In the genomic region with DNA sequence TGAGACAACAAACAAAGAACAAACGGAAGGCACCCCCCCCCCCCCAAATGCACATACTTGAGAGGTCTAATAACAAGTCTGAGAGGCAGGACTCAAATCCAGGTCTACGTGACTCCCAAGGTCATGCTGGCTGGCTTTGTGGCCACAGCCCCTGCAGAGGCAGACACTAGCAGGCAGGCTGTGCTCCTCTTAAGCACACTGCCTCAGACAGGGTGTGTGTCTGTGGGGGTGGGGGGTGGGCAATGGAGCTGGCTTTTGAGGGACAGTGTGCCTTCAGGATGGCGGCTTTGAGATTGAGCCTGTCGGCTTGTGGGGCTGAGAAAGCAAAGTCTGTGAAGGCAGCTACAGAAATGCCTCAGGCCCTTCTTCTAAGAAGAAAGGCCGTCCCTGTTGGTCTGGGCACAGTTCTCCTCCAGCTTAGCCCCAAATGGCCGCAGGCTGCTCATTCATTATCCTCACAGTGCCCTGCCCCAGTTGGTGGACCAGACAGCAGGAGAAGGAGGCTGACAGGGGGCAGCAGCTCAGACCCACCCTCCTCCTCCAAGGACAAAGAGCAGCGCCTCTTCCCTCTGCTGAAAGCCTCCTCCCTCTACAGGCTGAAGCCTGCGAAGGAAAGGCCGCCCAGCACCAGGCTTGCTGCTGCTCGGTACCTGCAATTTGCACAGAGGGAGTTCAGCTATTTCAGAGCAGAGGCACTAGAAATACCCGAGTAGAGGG, we compare ENCODE assay signal across 8 mouse cellular contexts.
DNase-seq lines count a peak whose midpoint lies in the region; ATAC-seq lines count a peak whose summit lies in the region.

No protein-coding gene starts in this region.

- DNase-seq in frontal cortex, postnatal 36 days (ENCODE audit: low spot score in 2 of 2) = peak; percentile 33 to 39
- no peak for DNase-seq in frontal cortex, postnatal 25 days (ENCODE audit: low spot score in 2 of 2)
- peak; percentile 69 for DNase-seq in embryo, embryonic 10 days (ENCODE audit: low spot score)
- peak; percentile 63 for DNase-seq in neural tube, embryonic 10.5 days (ENCODE audit: extremely low spot score, low spot score)
- no peak for DNase-seq in adrenal gland, postnatal 4 days (ENCODE audit: low spot score in 2 of 2)
- DNase-seq in MN1 (ENCODE audit: low spot score) = no peak
- DNase-seq in kidney, postnatal 14 days = no peak

- no peak overlapping the region for H3K4me2 ChIP-seq in hindbrain, embryonic 12.5 days (replicated peaks)

- H3K9ac ChIP-seq in hindbrain, embryonic 12.5 days = peak overlapping the region; percentile 41; the same call in 1 of the 2 replicates

- peak; percentile 79 for ATAC-seq in hindbrain, embryonic 12.5 days (ENCODE audit: low FRiP score)

- H3K4me1 ChIP-seq in hindbrain, embryonic 12.5 days = peaks cover 39% of the 10 kb centered on the region

- no peaks in the 10 kb centered on the region for H3K36me3 ChIP-seq in hindbrain, embryonic 12.5 days

- peaks cover 3% of the 10 kb centered on the region; the same call in 1 of the 2 replicates for H3K27me3 ChIP-seq in hindbrain, embryonic 12.5 days

- no peaks in the 10 kb centered on the region for H3K9me3 ChIP-seq in hindbrain, embryonic 12.5 days (replicated peaks)

- 15% methylated on average over 11 of the region's 11 CpGs for WGBS in hindbrain, embryonic 12.5 days

- H3K27ac ChIP-seq in hindbrain, embryonic 12.5 days = peak overlapping the region; percentile 86

- H3K4me3 ChIP-seq in hindbrain, embryonic 12.5 days = no peak overlapping the region

Comparison
In these comparisons a context has a peak if more than half of its experiments do, and no peak if none do; other contexts are left out.
1. DNase-seq: peak in frontal cortex, postnatal 36 days (2 of 2), embryo, embryonic 10 days (single experiment) and neural tube, embryonic 10.5 days (single experiment); none in frontal cortex, postnatal 25 days (0 of 2), adrenal gland, postnatal 4 days (0 of 2), MN1 (single experiment) and kidney, postnatal 14 days (single experiment).